Mouse (Mus musculus): ENCODE measurements around the gene Grik5.
"Not testable (repeated sequence)": the region's sequence is repeated elsewhere in the genome, so short reads cannot be mapped to it uniquely, and the experiment has no call there.

Grik5 gene

GRCm38 (mm10) chr7:25077414-25077755 is 5.2 kb upstream of the Grik5 start:
- DNase-seq = no peak

- DNase-seq = peak; percentile 94
Observed at GRCm38 (mm10) chr7:25076663-25077413, 4.7 kb upstream of the Grik5 start.

DNA sequence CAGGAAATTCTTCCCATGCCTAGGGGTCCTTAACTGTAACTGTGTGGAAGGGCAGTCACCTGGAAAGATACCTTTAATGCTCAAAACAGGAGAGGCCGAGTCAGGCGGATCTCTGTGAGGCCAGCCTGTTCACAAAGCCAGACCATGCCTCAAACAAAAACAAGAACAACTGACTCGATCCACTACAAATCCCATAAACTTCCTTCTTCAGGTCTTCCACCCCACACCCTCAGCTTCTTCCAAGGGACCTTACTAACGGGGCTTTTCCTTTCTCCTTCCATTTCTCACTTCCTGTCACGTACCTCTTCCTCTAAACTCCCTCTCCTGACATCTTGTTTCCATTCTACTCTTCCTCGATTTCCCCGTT is 4.1 kb upstream of the Grik5 start:
- no peak for DNase-seq

- no peak for DNase-seq
Observed at GRCm38 (mm10) chr7:25073924-25074323, 1.8 kb upstream of the Grik5 start.

- peak; percentile 40 for DNase-seq
Observed at GRCm38 (mm10) chr7:25072716-25073390, 707 bp upstream of the Grik5 start.

DNA sequence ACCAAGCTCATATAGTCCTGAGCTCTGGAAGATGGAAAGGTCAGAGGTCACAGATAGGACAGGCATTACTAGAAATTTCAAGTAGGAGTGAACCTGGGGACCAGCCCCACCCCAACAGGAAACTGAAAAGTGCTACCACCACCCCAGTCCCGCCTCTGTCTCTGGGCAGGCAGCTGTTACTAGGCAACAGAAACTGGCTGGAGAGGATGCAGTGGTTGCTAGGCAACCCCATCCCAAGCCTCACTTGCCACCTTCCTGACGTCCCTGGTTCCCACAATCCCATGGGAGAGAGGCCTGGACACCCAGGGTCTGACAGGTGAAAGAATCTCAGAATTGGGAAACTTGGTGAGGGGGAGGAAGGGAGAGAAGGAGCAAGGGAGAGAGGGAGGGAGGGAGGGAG is 3.4 kb downstream of the Grik5 start:
- DNase-seq = no peak

DNA sequence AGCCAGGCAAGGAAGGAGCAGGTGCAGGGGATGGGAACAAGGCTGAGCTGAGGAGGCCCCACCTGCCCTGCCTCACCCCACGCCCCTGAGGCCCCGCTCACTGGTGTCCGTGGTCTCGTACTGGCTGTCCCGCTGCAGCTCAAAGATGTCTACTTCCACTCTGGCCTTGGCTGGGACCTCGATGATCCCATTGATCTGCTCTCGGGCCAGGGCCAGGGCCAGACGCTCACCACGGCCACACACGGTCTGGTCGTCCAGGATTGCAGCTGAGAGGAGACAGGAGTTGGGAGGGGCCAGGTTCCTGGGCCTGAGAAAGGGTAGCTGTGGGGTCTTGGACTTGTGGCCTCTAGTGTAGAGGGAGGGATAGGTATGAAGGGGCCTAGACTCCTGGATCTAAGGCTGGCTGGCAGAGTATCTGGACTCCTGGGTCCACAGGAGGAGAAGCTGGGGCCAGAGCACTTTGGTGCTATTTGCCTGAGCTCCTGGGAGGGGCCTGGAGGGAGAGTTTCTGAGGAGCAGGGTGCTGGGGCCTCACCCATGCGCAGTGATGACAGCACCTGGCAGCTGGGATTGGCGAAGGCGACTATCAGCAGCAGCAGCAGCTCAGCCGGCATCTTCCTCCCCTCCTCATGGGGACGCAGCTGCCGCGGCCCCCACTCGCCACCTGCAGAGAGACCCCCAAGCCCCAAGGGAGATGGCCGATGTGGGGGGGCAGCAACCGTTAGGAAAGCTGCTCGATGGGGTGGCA is 4.1 kb downstream of the Grik5 start:
- DNase-seq = no peak

DNA sequence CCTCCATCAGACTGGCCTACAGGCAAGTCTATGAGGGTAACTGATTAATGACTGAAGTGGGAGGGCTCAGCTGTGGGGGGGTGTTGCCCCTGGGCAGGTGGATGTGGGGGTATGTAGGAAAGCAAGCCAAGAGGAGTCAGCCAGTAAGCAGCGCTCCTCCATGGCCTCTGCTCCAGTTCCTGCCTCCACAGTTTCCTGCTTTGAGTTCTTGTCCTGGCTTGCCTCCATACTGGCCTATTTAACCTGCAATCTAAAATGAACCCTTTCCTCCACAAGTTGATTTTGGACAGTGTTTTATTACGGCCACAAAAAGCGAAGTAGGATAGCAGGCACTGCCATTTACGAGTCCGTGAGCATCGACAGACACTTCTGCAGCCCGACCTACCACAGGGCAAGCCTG is 4.8 kb downstream of the Grik5 start:
- DNase-seq = no peak

GRCm38 (mm10) chr7:25063900-25064299 is 8.2 kb downstream of the Grik5 start:
- no peak for DNase-seq

GRCm38 (mm10) chr7:25063346-25063745 is 8.8 kb downstream of the Grik5 start:
- no peak for DNase-seq

- DNase-seq = no peak
Observed at GRCm38 (mm10) chr7:25058836-25059235, 13.3 kb downstream of the Grik5 start.

- no peak for DNase-seq
Observed at GRCm38 (mm10) chr7:25058394-25058793, 13.8 kb downstream of the Grik5 start.

DNA sequence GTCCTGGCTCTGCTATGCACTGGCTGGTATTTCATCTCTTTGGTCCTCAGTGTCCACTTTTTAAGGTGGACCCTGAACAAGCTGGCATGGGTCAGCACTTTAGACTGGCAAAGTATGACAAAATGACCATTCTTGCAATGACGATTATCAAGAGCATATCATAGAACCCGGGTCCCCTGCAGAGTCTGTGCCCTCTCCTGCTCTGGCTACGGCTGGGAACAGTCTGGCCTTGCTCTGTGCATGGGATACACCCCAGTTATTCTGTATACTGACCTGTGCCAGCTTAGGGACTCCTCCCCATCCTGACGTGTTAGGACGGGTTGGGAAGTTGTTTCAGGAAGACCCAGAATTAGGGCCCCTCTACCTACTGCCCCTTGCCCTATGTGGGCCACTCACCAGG is 14.3 kb downstream of the Grik5 start:
- DNase-seq = no peak

DNA sequence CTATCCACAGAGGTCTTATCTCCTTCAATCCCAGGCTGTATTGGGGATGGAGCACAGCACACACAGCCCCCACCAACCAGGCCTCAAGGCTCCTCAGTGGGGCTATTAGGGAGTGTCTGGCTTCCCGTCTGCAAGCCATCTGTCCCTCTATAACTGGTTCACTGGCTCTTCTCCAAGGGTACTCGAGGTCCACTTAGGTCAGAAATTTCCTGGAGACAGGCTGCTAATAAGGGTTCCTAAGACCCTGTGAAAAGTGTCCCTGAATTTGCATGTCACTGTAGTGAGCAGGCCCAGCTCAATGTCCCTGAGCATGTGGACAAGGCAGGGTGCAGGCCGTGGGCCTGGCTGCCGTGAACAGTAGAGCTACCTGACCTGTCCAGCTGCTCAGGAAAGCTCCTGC is 15.2 kb downstream of the Grik5 start:
- peak; percentile 24 for DNase-seq

GRCm38 (mm10) chr7:25052587-25052986 is 19.6 kb downstream of the Grik5 start:
- no peak for DNase-seq

GRCm38 (mm10) chr7:25049295-25049930 is 22.7 kb downstream of the Grik5 start:
- no peak for DNase-seq

GRCm38 (mm10) chr7:25047363-25047762 is 24.8 kb downstream of the Grik5 start:
- no peak for DNase-seq

- not testable (repeated sequence) for DNase-seq
Observed at GRCm38 (mm10) chr7:25044599-25044998, 27.5 kb downstream of the Grik5 start.

GRCm38 (mm10) chr7:25041921-25042320 is 30.2 kb downstream of the Grik5 start:
- no peak for DNase-seq

- DNase-seq = peak; percentile 75
Observed at GRCm38 (mm10) chr7:25035916-25036315, 36.2 kb downstream of the Grik5 start.

- DNase-seq = no peak
Observed at GRCm38 (mm10) chr7:25034796-25035195, 37.4 kb downstream of the Grik5 start.

GRCm38 (mm10) chr7:25031528-25031927 is 40.6 kb downstream of the Grik5 start:
- DNase-seq = no peak

- peak; percentile 86 for DNase-seq
Observed at GRCm38 (mm10) chr7:25030032-25030753, 42.0 kb downstream of the Grik5 start.
